Mouse (Mus musculus): ENCODE measurements around the gene Car10. TPM values are rescaled to one million over a fixed set of nuclear protein-coding genes. Genes with fewer than 3 reads are reported as not detected.
"Not testable (repeated sequence)": the region's sequence is repeated elsewhere in the genome, so short reads cannot be mapped to it uniquely, and the experiment has no call there.

The Car10 gene
- total RNA-seq, 2 experiments from 2014 or later: 36.6 to 36.8 TPM

GRCm38 (mm10) chr11:93393371-93393770, 295.5 kb downstream of the Car10 start:
- DNase-seq: not testable (repeated sequence)

GRCm38 (mm10) chr11:93396356-93396755, 298.5 kb downstream of the Car10 start:
- DNase-seq: no peak

- not testable (repeated sequence) for DNase-seq
Measured at GRCm38 (mm10) chr11:93401167-93401566, 303.3 kb downstream of the Car10 start.

GRCm38 (mm10) chr11:93407981-93408380, 310.2 kb downstream of the Car10 start:
- peak; percentile 8 to 13 for DNase-seq

- DNase-seq: no peak
Measured at GRCm38 (mm10) chr11:93431482-93431881, 333.7 kb downstream of the Car10 start.

GRCm38 (mm10) chr11:93434997-93435915, 337.4 kb downstream of the Car10 start:
- DNase-seq: no peak

- DNase-seq: no peak
Measured at GRCm38 (mm10) chr11:93436892-93437291, 339.1 kb downstream of the Car10 start.

- no peak for DNase-seq
Measured at GRCm38 (mm10) chr11:93440466-93440865, 342.6 kb downstream of the Car10 start.

GRCm38 (mm10) chr11:93443777-93444176, 345.9 kb downstream of the Car10 start:
- no peak for DNase-seq

- no peak for DNase-seq
Measured at GRCm38 (mm10) chr11:93444741-93445140, 346.9 kb downstream of the Car10 start.

GRCm38 (mm10) chr11:93447566-93447965, 349.7 kb downstream of the Car10 start:
- DNase-seq: no peak

GRCm38 (mm10) chr11:93448290-93449256, 350.7 kb downstream of the Car10 start:
- no peak for DNase-seq

- DNase-seq: no peak
Measured at GRCm38 (mm10) chr11:93450535-93450934, 352.7 kb downstream of the Car10 start.

GRCm38 (mm10) chr11:93466221-93466620, 368.4 kb downstream of the Car10 start:
- DNase-seq: no peak

GRCm38 (mm10) chr11:93467711-93468110, 369.9 kb downstream of the Car10 start:
- DNase-seq: no peak

GRCm38 (mm10) chr11:93470771-93471170, 372.9 kb downstream of the Car10 start:
- no peak for DNase-seq

GRCm38 (mm10) chr11:93471573-93472179, 373.8 kb downstream of the Car10 start:
- peak; percentile 75 to 83 for DNase-seq

GRCm38 (mm10) chr11:93484661-93485060, 386.8 kb downstream of the Car10 start:
- no peak for DNase-seq

GRCm38 (mm10) chr11:93487021-93487420, 389.2 kb downstream of the Car10 start:
- no peak for DNase-seq

- DNase-seq: no peak
Measured at GRCm38 (mm10) chr11:93487913-93488604, 390.2 kb downstream of the Car10 start.

GRCm38 (mm10) chr11:93490211-93490820, 392.5 kb downstream of the Car10 start:
- DNase-seq: no peak
